Mouse (Mus musculus) retina, postnatal 1 day (tissue): Measurements from ENCODE around the gene Cenpt.
"Not testable (repeated sequence)": the region's sequence is repeated elsewhere in the genome, so short reads cannot be mapped to it uniquely, and the experiment has no call there.

Experiments used
- DNase-seq: peaks from one replicate; pipeline ENCODE4 v3.0.0-alpha.2; 2012

Cenpt gene

DNA sequence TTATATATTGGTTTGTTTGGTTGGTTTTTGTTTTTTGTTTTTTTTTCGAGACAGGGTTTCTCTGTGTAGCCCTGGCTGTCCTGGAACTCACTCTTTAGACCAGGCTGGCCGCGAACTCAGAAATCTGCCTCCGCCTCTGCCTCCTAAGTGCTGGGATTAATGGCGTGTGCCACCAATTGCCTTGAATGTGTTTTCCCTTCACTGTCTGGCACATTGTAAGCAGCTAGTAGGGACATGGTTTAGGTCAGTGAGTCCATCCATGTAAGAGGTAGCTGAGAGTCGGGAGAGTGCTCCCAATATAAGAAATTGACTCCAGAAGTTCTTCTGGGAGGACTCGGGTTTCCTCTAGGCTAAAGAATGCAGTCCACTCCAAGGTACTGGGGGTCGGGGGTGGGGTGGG is 1.2 kb upstream of the Cenpt start:
- no peak for DNase-seq

DNA sequence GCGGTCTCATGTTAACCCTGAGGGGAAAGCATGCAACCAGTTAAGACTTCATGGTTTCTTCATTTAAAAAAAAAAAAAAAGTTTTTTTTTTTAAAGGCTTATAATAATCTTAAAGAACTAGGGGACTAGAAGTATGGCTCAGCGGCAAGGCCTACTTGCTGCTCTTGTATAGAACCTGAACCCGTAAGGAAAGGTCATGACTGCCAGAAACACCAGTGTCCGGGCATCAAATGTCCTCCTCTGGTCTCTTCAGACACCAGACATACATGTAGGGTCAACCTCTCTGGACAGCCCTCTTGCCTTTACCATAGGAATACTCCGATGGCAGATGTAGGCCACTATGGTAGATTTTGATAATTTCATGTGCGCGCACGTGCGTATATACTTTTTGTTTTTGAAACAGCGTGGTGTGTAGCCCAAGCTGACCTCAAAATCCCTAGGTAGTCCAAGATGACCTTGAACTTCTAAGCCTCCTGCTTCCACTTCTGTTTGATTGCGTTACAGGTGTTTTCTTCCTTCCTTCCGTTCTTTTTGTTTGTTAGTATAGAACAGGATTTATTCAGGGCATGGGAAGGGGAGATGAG is 840 bp downstream of the Cenpt start:
- no peak for DNase-seq

- peak; percentile 96 for DNase-seq
These were observed 1.4 kb downstream of the Cenpt start for GRCm38 (mm10) chr8:105851651-105852143.

- DNase-seq: no peak
These were observed 2.5 kb downstream of the Cenpt start for GRCm38 (mm10) chr8:105850611-105851010.

DNA sequence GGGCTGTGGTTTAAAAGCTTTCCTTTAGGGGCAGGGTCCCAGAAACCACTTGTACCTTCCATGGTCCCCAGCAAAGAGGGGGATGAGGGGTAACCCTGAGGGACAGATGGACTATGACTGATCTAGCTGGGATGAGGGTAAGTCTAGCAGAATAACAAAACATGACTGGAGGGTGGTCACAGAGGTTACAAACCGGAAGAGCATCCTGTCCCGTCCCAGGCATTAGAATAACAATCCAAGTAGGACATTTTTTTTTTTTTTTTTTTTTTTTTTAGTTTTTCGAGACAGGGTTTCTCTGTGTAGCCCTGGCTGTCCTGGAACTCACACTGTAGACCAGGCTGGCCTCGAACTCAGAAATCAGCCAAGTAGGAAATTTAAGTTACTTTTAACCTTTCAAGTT is 3.1 kb downstream of the Cenpt start:
- no peak for DNase-seq

GRCm38 (mm10) chr8:105846678-105847077 is 6.4 kb downstream of the Cenpt start:
- DNase-seq: no peak

- DNase-seq: no peak
These were observed 13.9 kb downstream of the Cenpt start for GRCm38 (mm10) chr8:105839209-105839608.

GRCm38 (mm10) chr8:105836991-105837390 is 16.1 kb downstream of the Cenpt start:
- peak; percentile 78 for DNase-seq

GRCm38 (mm10) chr8:105835318-105835717 is 17.8 kb downstream of the Cenpt start:
- DNase-seq: peak; percentile 82

- not testable (repeated sequence) for DNase-seq
These were observed 19.3 kb downstream of the Cenpt start for GRCm38 (mm10) chr8:105833740-105834139.

DNA sequence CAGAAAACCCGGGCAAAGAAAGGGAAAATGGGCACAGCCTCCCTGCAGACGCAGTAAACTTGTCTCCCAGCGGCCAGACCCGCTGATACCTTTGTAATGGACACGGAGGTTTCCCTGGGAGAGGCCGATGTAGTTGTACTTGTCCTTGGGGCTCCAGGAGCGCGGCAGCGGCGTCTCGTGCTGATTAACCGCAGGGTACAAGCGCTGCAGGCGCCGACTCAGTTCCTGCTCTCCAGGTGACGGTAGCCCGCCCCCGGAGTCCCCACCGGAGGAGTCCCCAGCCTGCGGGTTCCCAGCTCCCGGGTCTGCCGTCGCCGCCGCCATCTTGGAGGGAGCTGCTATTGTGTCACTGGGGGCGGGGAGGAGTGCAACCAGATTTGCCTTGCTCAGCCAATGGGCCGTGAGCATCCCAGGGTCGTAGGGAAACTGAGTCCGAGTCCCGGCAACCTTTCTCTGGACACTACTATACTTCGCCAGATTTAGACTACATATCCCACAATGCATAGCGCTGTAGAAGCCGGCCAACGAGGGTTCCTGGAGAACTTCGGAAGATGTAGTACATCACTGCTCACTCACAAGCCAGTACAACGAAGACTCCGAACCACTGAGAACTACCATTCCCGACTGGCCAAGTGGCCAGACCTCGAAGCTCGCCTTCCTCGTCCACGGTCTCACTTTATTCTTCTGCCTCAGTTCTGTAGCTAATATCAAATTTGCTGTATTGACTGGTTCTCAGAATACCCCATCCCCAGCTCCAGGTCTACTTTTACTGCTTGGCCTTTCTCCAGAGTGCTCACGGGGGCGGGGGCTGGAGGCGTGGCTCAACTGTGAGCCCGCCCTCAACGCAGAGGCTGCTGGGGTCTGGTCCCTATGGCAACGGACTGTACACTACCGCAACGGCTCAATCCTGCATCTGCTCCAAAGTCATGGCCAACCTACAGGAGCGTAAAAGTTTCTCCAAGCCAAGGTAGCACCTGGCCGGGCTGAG is 25.9 kb downstream of the Cenpt start, which contains the start of the genes Ranbp10 and Tsnaxip1:
TSS of gene Ranbp10 (minus strand) at position 490 of the 988 bp plus-strand sequence.
TSS of gene Tsnaxip1 (plus strand) at position 871 of the 988 bp plus-strand sequence.
- peak; percentile 100 for DNase-seq

- no peak for DNase-seq
These were observed 26.7 kb downstream of the Cenpt start for GRCm38 (mm10) chr8:105826379-105826778.

DNA sequence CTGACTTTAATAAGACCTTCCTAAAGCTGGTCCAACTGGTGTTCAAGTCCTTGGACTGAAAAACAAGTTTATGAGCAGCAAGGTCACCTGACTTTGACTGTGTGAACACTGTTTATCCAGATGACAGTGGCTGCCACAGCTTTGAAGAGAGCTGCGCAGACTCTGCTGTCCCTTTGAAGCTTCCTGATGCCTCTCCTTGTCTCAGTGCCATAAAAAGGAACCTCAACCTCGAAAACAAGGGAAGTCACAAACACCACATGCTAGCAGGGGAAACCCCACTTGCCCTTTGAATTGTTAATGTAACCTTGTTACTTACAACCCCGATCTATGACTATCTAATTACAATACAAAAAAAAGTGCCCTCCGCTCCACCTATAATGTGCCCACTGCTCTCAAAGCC is 27.6 kb downstream of the Cenpt start:
- DNase-seq: no peak

DNA sequence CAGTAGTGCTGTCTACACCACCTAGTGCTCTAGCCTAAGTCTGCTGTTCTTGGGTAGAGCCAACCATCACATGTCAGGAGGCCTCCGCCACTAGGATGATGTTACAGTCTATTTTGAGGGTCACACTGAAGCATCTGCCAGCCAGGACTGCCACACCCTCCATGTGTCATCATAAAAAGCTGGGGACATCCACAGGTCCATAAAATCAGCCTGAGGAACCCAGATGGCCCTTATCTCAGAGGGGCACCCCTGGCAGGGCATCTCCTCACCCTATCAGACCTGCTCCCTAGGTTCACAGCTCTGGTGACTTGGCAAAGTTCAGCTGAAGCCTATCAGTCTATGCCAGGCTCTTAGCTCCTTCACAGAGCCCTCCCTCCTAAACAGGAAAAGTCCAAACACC is 32.2 kb downstream of the Cenpt start:
- no peak for DNase-seq

DNA sequence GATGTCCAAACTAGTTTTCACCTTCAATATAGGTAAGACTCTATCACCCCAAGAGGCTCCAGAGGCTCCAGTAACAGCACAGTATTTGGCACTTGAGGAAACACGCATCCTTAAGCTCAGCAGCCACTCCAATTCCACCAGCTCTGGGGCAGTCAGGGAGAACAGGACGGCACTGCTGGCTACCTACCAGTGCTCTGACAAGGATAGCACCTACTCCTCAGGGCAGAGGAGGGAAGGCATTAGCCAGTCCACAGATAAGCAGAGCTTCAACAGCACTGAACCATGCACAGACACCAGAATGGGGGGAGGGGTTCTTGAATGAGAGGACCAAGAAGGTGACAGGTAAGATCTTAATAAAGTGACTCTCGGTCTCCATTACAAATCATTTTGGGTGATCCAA is 33.4 kb downstream of the Cenpt start:
- no peak for DNase-seq

DNA sequence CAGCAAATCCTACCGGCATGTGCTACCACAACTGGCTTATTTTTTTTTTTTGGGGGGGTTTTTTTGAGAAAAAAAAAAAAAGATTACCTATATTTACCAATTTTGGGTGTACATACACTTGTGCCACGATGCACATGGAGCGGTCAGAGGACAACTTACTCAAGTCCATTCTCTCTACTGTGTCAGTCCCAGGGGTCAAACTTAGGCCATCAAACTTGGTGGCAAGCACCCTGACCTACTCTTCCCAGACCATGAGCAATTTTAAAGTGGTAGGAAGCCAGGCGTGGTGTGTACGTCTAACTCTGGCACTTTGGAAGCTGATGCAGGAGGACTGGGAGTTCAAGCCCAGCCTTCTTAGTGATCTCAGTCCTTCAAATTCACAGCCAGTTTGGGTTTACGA is 39.8 kb downstream of the Cenpt start:
- DNase-seq: no peak

DNA sequence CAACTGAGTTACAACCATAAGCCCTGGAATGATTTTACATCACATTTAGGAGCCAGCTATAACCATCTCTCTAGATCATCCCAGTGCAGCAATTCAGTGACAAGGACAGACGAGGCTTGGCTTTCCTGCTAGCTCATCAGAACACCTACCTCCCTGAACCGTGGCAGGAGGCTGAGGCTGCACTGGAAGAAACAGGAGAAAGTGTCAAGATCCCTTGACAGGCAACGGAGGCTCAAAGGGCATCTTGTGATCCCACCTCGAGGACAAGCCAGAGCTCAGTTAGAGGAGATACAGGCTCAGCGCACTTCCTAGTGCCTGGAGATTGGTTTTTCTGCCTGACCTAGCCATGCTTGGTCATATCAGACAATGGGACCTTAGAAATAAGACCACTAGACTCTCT is 40.6 kb downstream of the Cenpt start:
- no peak for DNase-seq

DNA sequence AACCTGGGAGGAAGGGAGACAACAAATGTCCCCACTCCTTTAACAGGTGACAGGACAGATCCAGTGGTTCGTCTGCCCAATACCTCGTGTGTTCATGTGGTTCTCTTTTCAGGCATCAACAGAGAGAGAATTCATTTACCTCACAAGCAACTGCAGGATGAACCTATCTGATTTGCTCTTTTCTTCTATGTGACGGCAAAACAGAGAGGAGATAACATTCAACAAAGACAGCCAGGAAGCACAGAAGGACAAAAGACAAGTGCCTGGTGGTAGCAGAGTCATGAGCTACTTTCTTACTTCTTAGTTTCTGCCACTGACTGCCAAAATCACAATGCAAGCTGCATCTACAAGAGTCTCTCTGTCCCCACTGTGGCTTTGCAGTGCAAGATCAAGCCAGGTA is 41.5 kb downstream of the Cenpt start:
- no peak for DNase-seq

- DNase-seq: no peak
These were observed 42.0 kb downstream of the Cenpt start for GRCm38 (mm10) chr8:105811061-105811460.

DNA sequence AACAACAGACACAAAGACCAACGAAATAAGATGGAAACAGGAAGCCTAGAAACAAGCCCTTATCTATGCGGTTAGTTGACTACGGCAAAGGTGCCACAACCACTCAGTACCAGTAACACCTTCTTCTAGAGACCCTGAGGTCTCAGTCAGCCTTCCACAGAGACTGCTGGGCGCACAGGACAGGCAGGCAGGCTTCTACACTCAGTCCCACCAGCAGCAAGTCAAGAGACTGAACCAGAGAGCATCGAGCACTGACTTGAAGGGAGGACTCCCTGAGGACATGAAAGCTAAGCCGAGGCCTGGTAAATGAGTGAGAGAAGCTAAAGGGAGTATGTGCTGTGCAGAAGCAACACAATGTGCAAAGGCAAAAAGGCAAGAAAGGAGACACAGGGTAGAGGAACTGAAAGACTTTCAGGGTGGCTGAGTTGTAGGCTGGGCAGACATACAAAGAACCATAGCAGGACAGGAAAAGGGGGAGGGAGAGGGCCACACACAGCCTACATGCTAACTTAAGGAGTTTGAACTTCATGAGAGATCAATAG is 42.8 kb downstream of the Cenpt start:
- DNase-seq: no peak

DNA sequence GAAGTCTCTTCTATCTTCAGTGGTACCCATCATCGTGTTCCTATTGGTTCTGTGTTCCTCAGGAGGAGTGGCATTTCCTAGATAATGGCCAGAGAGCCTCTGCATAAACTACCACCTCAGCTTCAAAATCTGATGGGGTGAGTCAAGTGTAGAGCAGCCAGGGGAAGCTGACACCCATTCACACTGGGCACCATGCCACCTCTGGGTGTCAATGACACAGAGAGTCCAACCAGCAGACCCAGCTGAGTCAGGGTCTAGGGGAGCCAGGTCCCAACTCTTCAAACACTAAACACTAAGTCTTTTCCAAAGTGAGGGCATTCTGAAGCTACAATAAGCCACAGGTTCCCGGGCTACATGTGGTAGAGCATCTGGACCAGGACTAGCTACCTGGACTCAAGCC is 44.6 kb downstream of the Cenpt start:
- DNase-seq: no peak

DNA sequence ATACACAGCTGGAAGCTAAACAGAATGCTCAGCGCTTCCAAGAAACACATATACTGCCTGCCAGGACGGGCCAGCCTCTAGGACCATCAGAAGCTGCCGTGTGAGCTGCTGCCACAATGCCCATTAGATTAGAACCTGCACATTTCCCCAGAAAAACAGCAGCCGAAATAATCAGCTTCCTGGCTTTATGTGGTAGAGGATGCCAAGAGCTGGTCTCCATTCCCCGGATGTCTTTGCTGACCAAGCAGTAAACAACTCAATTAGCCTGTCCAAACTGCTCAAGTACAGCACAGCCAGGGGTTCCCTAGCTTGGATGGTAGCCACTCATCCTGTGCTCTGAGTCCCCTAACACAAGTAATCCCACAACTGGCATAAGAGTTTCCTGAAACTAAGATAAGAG is 45.3 kb downstream of the Cenpt start:
- DNase-seq: no peak

- no peak for DNase-seq
These were observed 47.1 kb downstream of the Cenpt start for GRCm38 (mm10) chr8:105805964-105806363.

- DNase-seq: no peak
These were observed 47.7 kb downstream of the Cenpt start for GRCm38 (mm10) chr8:105805346-105805745.
